Mouse (Mus musculus) forebrain, embryonic 10.5 days (tissue): ENCODE data around the gene Fdx1l. TPM values are rescaled to one million over a fixed set of nuclear protein-coding genes. Genes with fewer than 3 reads are reported as not detected.
A peak's percentile ranks its signal among the peaks of the same experiment; 100 is the strongest.

Source experiments
- DNase-seq: peaks from one replicate; pipeline ENCODE4 v3.0.0-alpha.2; 2017; ENCODE audit warnings: low spot score; ENCODE audit errors: extremely low spot score
- H3K27ac ChIP-seq: fragments of 300-500 bp; sonication (generic); 2 replicates; pipeline ENCODE4 v1.5.1; 2016; ENCODE audit warnings: mild to moderate bottlenecking
- H3K27me3 ChIP-seq: fragments of 300-500 bp; sonication (generic); 2 replicates; pipeline ENCODE4 v1.6.1; 2016; ENCODE audit warnings: mild to moderate bottlenecking; ENCODE audit not compliant: poor library complexity, severe bottlenecking
- H3K36me3 ChIP-seq: fragments of 300-500 bp; sonication (generic); replicated peaks from 2 replicates; pipeline ENCODE4 v1.6.1; 2016; ENCODE audit warnings: mild to moderate bottlenecking, moderate library complexity
- H3K4me1 ChIP-seq: fragments of 300-500 bp; sonication (generic); 2 replicates; pipeline ENCODE4 v1.6.1; 2016
- H3K4me3 ChIP-seq: fragments of 300-500 bp; sonication (generic); 2 replicates; pipeline ENCODE4 v1.5.1; 2016; ENCODE audit warnings: mild to moderate bottlenecking, moderate library complexity
- H3K9me3 ChIP-seq: fragments of 300-500 bp; sonication (generic); 2 replicates; pipeline ENCODE4 v1.6.1; 2016; ENCODE audit warnings: mild to moderate bottlenecking, moderate library complexity
- WGBS: fragments of 180-500 bp; shearing (Covaris S2); methylation state at CpG from one replicate; pipeline ENCODE4 v1.1.7; 2016; 5-methylcytosine and 5-hydroxymethylcytosine counted together
- polyA plus RNA-seq: library from polyadenylated mRNA; unstranded; fragments of >200 nt; fragmentation: Nextera tagmentation; extraction: Ambion mirVana; gene quantifications from 2 replicates; pipeline ENCODE4 v1.2.1, GENCODE M21; 2016

Fdx1l gene
- polyA plus RNA-seq, 1 experiment from 2014 or later, result 61.7 TPM

DNA sequence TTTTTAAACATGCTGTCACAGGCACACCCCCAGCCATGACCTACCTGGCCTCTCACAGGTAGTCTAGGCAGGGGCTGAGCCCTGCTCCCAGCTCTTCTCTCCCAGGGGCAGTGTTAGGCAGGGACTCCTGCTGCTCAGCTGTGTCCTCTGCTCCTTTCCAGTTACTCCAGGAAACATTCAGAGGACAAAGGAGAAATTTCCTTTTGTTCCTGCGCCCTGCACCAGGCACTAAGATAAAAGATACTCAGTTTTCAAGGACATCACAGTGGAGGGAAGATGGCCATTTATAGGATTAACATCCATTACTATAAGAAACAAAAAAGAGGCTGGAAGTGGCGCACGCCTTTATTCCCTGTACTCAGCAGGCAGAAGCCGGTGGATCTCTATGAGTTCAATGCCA lies 22.5 kb upstream of the Fdx1l start:
- no peak for DNase-seq
- no peaks in the 10 kb centered on the region for H3K9me3 ChIP-seq
- no peak overlapping the region for H3K27ac ChIP-seq
- H3K4me1 ChIP-seq, result peaks cover 24% of the 10 kb centered on the region
- H3K27me3 ChIP-seq, result no peaks in the 10 kb centered on the region
- H3K4me3 ChIP-seq, result no peak overlapping the region
- WGBS, result 71% methylated on average over 4 of the region's 4 CpGs
- H3K36me3 ChIP-seq, result peaks cover 7% of the 10 kb centered on the region

DNA sequence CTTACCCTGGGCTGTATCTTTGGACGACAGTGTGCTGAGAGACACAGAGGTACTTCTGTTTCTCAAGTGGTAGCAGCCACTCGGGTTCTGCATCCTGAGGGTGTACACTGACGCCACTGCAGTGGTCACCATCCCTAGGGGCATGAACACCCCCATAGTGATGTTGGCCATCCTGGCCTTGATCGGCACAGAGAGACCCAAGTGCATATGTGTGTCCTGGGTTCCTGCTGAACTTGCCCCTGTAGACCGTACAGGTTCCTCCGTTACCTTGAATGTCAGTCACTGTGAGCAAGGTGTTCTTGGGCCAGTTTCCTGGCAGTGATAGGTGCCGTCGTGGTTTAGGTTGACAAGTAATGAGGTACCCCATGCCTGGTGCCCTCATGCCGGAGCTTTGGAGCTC lies 20.0 kb upstream of the Fdx1l start:
- DNase-seq, result no peak
- WGBS, result 94% methylated on average over 9 of the region's 9 CpGs

DNA sequence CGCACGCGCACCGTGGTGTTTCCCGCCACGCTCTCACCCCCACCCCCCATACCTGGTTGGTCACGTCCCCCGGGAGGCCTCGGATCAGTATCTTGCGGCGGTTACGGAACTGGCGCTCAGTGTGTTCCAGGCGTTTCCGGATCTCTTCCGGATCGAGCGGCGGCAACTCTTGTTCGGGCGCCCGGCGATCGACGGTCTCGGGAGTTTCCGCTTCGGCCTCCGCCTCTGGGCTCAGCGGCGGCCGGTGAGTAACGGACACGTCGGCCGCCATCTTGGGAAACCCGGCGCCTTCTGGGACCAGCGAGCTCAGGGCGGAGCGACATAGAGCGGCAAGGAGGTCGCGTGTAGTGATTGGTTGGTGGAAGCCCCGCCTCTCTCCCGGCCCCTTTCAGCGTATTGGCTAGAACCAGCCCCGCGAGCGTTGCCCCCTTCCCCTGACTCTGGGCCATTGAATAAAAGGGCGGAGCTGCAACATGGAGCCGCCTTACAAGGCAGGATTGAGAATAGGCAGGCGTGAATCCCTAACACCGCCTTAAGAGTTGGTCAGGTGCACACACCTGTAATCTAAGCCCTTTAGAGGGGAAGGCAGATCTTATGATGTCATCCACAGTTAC lies 18.4 kb upstream of the Fdx1l start, which contains the start of the genes Gm38431 and Raver1:
TSS of gene Gm38431 (minus strand) at position 291 of the 614 bp plus-strand sequence.
TSS of gene Raver1 (minus strand) at position 302 of the 614 bp plus-strand sequence.
- Histone ChIP-seq H3K27ac (peak within 1 kb of the TSS; percentile 95), H3K4me3 (peak within 1 kb of the TSS; percentile 70), H3K9me3 (no peaks in the 10 kb centered on the region), H3K36me3 (peaks cover 48% of the 10 kb centered on the region), H3K27me3 (no peaks in the 10 kb centered on the region), H3K4me1 (peaks cover 29% of the 10 kb centered on the region)
- peak; percentile 97 for DNase-seq
- under 1% methylated on average over 54 of the region's 54 CpGs for WGBS

More for the DNA sequence above, 20.0 kb upstream of the Fdx1l start:
- Histone ChIP-seq H3K4me1 (peaks cover 29% of the 10 kb centered on the region), H3K4me3 (no peak overlapping the region), H3K9me3 (no peaks in the 10 kb centered on the region), H3K36me3 (peaks cover 31% of the 10 kb centered on the region), H3K27ac (no peak overlapping the region), H3K27me3 (no peaks in the 10 kb centered on the region)

DNA sequence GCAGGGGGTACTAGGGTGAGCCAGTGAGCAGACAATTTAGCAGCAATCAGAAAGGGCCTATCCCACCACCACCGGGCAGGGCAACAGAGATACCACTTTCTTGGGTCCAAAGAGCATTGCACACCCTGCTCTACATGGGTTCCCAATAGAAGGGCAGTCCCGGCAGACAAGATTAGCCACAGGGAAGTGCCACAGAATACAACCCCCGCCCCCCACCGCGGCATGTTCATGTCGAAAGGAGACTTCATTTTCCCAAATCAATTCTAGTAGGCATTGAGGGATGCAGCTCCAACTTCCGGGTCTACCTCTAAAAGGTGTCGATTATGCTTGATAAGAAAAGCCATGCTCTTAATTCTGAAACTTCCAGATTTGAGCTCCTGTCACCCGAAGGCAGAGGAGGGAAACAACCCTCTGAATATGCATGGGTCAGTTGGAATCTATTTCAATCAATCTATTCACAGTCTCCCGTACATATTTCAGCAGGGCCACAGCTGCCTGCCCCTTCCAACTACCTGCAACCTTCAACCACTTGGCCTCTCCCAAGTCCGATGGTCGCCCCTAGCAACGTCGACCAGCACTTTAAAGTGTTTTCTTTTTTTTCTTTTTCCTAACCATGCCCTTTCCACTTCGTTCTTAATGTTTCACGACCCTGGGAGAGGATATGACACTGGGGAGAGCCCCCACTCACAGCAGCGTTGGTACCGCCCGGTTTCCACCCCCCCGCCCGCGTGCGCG lies 17.7 kb upstream of the Fdx1l start:
- H3K27ac ChIP-seq, result peak overlapping the region; percentile 95
- H3K9me3 ChIP-seq, result no peaks in the 10 kb centered on the region
- peaks cover 29% of the 10 kb centered on the region for H3K4me1 ChIP-seq
- peak overlapping the region; percentile 70 for H3K4me3 ChIP-seq
- WGBS, result 5% methylated on average over 24 of the region's 24 CpGs
- DNase-seq, result no peak
- H3K36me3 ChIP-seq, result peaks cover 54% of the 10 kb centered on the region
- H3K27me3 ChIP-seq, result no peaks in the 10 kb centered on the region

DNA sequence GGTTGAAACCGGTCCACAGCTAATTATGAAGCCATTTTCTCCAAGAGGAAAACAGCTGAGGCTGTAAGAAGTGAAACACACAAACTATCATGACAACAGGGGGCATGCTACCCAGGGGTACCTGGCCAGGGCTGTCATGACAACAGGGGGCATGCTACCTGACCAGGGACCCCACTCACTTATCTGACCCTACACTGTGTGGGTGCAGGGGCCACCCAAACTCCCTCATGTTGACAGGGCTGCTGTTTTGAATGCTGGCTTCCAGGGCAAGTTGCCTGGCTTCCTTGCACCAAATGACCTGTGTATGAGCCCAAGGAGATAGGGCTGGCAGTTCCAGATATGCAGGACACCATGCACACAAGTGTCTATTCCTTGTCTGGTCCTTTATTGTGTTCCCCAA lies 17.1 kb upstream of the Fdx1l start:
- Histone ChIP-seq H3K36me3 (peaks cover 60% of the 10 kb centered on the region), H3K4me1 (peaks cover 24% of the 10 kb centered on the region), H3K4me3 (peak overlapping the region; percentile 70), H3K9me3 (no peaks in the 10 kb centered on the region), H3K27me3 (no peaks in the 10 kb centered on the region), H3K27ac (peak overlapping the region; percentile 95)
- DNase-seq, result no peak
- 91% methylated on average over 1 of the region's 1 CpGs for WGBS

DNA sequence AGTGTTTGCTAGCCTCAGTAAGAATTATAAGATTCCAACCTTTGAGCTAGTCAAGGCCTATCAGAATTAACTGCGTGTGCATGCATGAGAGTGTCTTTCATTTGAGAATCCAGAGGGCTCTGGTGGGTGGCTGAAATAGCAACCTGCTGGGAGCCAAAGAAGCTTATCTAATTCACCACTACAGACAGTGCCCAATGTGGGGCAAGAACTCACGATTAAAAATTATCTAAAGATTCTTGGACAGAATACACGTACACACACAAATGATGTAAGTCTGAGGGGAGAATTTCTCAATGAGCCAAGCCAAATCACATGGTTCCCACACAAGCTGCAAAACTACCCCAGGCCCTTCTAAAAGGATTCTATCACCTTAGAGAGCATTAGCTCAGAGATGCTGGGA lies 9.9 kb upstream of the Fdx1l start:
- H3K27ac ChIP-seq, result no peak overlapping the region
- no peak for DNase-seq
- no peaks in the 10 kb centered on the region for H3K4me1 ChIP-seq
- 93% methylated on average over 3 of the region's 3 CpGs for WGBS
- no peaks in the 10 kb centered on the region for H3K9me3 ChIP-seq
- no peaks in the 10 kb centered on the region for H3K27me3 ChIP-seq
- H3K4me3 ChIP-seq, result no peak overlapping the region
- H3K36me3 ChIP-seq, result peaks cover 100% of the 10 kb centered on the region

DNA sequence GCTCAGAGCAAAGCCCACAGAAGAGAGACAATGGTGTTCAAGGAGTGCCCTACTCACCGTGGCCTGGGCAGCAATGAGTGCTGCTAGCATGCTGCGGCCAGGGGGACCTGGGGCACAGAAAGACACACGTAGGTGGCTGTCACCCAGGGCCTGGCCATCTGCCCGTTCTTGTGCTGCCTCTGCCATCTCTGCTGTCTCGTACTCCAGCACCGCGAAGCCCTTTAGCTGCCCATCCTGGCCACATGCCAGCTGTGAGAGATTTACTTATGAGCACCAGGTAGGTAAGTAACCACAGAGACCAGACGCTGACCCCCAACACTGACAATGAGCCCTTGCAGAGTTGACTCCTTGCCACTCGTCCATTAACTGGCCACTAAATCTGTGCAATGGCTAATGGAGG lies 7.7 kb upstream of the Fdx1l start:
- H3K27me3 ChIP-seq, result no peaks in the 10 kb centered on the region
- H3K9me3 ChIP-seq, result no peaks in the 10 kb centered on the region
- no peak overlapping the region for H3K27ac ChIP-seq
- DNase-seq, result no peak
- 91% methylated on average over 9 of the region's 9 CpGs for WGBS
- no peaks in the 10 kb centered on the region for H3K4me1 ChIP-seq
- no peak overlapping the region for H3K4me3 ChIP-seq
- peaks cover 100% of the 10 kb centered on the region for H3K36me3 ChIP-seq

DNA sequence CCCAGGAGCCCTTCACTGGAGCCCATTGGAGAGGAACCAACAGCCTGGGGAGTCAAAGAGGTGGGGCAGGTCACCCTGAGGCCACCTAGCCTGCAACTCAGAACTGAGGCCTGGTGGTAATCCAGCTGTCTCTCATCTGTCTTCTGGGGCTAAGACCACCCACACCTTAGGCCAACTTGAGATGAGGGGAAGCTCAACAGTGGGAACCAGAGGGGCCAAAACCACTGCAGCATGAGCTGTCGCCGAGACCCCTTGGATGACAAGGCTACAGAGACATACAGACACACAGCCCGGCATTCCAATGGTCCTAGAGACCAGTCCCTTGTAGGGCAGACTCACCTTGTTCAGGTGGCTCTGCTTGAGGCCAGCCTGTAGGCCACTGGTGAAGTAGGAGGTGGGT lies 2.2 kb upstream of the Fdx1l start:
- Histone ChIP-seq H3K36me3 (peaks cover 80% of the 10 kb centered on the region), H3K4me3 (no peak overlapping the region), H3K4me1 (peaks cover 26% of the 10 kb centered on the region), H3K27me3 (no peaks in the 10 kb centered on the region), H3K27ac (no peak overlapping the region), H3K9me3 (no peaks in the 10 kb centered on the region)
- no peak for DNase-seq
- 83% methylated on average over 3 of the region's 3 CpGs for WGBS

DNA sequence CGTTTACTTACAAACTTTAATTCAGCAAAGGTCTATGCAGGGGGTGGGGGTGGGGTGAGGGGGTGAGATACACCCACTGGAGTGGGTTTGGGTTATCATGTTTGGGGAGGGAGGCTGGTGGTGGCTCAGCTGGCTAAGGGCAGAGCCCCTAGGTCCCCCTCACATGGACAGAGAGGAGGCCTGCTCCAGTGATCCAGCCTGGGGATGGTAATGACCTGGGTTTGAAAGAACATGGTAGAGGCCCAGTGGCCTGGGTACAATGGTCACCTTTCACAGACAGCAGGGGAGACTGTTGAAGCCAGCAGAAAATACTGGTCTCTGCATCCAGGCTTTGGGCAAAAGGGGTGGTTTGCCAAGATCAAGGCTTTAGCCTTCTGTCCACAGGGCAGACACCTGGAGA lies 759 bp upstream of the Fdx1l start:
- Histone ChIP-seq H3K4me1 (peaks cover 26% of the 10 kb centered on the region), H3K27ac (no peak overlapping the region), H3K9me3 (no peaks in the 10 kb centered on the region), H3K27me3 (no peaks in the 10 kb centered on the region), H3K4me3 (peak overlapping the region; percentile 71; the same call in 1 of the 2 replicates), H3K36me3 (peaks cover 78% of the 10 kb centered on the region)
- WGBS, result 85% methylated on average over 1 of the region's 1 CpGs
- no peak for DNase-seq

DNA sequence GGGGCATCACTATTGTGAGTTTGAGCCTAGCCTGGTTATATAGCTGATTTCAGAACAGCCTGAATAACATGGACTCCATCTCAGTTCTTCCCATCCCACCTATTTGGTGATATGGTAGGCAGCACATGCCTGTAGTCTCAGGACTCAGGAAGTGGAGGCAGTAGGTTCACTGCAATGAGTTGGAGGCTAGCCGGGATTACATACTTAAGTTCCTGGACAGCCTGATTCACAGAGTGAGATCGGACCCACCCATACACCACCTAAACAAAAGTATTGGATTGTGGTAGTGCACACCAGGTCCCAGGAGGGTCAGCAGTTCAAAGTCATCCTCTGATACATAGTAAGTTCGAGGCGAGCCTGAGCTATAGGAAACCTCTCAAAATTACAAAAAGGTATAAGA lies 773 bp downstream of the Fdx1l start:
- Histone ChIP-seq H3K36me3 (peaks cover 74% of the 10 kb centered on the region), H3K4me3 (peak overlapping the region; percentile 71), H3K27ac (peak overlapping the region; percentile 92), H3K27me3 (no peaks in the 10 kb centered on the region), H3K9me3 (no peaks in the 10 kb centered on the region), H3K4me1 (peaks cover 26% of the 10 kb centered on the region)
- DNase-seq, result peak; percentile 22
- WGBS, result 16% methylated on average over 4 of the region's 4 CpGs

DNA sequence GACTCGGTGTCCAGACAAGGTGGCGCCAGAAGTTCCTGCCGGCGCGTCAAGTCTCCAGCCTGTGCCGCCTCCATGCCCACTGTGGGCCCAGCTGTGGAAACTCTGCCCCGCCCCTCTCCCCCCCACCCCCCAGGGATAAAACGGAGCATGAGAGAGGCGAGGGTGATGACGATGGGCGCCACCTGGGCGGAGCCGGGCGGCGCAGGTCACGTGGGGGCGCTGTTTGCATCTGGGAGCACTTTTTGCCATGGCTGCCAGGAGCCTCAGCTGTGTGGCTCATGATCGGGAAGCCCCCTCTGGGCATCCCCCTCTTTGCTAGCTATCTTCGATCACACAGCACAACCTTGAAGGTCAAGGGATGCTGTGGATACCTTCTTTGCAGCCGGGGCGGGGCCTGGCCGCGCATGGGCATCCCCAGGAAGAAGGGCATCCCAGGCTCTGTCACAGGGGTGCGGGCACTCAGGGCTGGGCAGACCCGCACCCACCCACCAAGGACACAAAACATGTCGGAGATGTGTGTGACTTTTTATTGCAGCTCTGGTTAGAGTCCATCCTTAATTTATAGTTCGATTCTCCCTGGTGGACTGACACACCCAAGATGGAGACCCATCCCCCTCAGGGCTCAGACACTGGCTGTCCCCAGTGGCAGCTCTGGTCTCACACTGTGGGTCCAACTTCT lies 6.3 kb downstream of the Fdx1l start, which contains the start of gene Zglp1:
TSS of gene Zglp1 (minus strand) at position 88 of the 679 bp plus-strand sequence.
- no peak for DNase-seq
- Histone ChIP-seq H3K27ac (no peak within 1 kb of the TSS), H3K9me3 (no peaks in the 10 kb centered on the region), H3K4me3 (no peak within 1 kb of the TSS), H3K36me3 (peaks cover 84% of the 10 kb centered on the region), H3K4me1 (peaks cover 6% of the 10 kb centered on the region), H3K27me3 (no peaks in the 10 kb centered on the region)
- 86% methylated on average over 27 of the region's 27 CpGs for WGBS

DNA sequence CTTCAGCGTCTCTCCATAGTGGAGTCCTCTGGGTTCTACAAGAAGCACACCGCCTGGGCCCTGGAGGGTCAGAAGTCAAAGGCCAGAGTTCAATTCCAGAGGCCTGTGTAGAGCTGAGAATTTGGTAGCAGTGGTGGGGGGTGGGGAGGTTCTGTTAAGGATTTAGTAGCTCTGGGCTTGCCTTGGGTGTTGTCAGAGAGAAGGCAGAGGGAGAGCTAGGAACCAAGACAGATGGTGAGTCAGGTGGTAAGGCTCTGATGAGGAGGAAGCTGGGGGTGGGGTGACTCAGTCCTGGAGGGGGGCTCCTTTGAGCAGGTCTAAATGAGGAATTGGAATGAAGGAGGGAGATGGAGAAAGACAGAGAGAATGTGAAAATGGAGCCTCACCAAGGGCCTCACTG lies 10.5 kb downstream of the Fdx1l start:
- 93% methylated on average over 2 of the region's 2 CpGs for WGBS
- no peaks in the 10 kb centered on the region for H3K9me3 ChIP-seq
- no peaks in the 10 kb centered on the region for H3K27me3 ChIP-seq
- no peak overlapping the region for H3K27ac ChIP-seq
- DNase-seq, result no peak
- H3K4me3 ChIP-seq, result no peak overlapping the region
- H3K4me1 ChIP-seq, result no peaks in the 10 kb centered on the region
- peaks cover 58% of the 10 kb centered on the region for H3K36me3 ChIP-seq

DNA sequence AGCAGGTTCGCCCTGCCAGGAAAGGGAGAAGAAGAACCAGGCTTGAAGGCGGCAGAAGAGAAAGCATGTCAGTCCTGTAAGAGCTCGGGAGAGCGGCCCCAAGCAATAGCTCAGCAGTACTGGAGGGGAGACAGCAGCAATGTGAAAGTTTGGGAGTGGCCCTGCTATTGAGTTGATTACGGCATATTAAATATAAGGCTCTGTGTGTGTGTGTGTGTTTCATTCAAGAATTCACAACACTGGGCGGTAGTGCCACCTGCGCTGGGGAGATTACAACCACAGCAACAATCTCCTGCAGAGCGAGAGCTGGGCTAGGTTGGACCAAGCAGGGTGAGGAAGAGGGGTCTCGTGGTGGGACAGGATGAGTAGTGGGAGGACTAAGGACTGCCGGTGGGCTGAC lies 21.8 kb downstream of the Fdx1l start:
- no peak overlapping the region for H3K27ac ChIP-seq
- DNase-seq, result no peak
- H3K4me1 ChIP-seq, result no peaks in the 10 kb centered on the region
- H3K27me3 ChIP-seq, result no peaks in the 10 kb centered on the region
- no peaks in the 10 kb centered on the region for H3K36me3 ChIP-seq
- no peak overlapping the region for H3K4me3 ChIP-seq
- WGBS, result 74% methylated on average over 10 of the region's 10 CpGs
- H3K9me3 ChIP-seq, result no peaks in the 10 kb centered on the region
